Mouse (Mus musculus) layer of hippocampus, postnatal 25 days (tissue): ENCODE measurements at regions not wholly inside any gene's neighbourhood (a gene's known extent, or its start where the extent isn't known, plus 50 kb on each side); places are given as distances from the start of the nearest gene placed in this dataset.

ENCODE experiments used
- DNase-seq, 2 experiments: peaks; one replicate each; pipeline ENCODE4 v3.0.0; 2022; ENCODE audit warnings: mixed read lengths in 2 of 2, low spot score in 1 of 2; ENCODE audit errors: extremely low spot score in 1 of 2

- no peak for DNase-seq
These were observed 69.6 kb downstream of the Cldn1 start for GRCm38 (mm10) chr16:26302045-26302444.

- DNase-seq, result no peak
These were observed 79.9 kb downstream of the Cldn1 start for GRCm38 (mm10) chr16:26291692-26292091.

- no peak for DNase-seq
These were observed 86.0 kb downstream of the Cldn1 start for GRCm38 (mm10) chr16:26285627-26286026.

DNA sequence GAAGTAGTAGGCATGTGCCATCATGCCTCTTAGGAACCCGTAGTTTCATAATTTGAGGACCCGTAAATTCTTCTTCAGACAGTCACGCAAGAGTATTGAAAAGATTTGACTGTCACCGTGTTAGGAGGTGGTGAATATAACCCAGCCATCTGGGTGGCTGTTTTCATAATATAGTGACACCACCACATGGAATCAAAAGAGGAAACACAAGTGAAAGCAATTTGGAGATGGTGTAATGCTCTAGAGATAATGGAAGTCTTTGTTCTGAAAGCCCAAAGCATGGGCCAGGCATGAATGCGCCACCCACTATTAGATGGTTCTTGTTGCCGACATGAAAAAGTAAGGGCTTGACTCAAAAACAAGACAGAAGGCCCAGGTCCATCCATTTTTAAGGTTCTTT, 86.9 kb downstream of the Cldn1 start:
- no peak for DNase-seq

DNA sequence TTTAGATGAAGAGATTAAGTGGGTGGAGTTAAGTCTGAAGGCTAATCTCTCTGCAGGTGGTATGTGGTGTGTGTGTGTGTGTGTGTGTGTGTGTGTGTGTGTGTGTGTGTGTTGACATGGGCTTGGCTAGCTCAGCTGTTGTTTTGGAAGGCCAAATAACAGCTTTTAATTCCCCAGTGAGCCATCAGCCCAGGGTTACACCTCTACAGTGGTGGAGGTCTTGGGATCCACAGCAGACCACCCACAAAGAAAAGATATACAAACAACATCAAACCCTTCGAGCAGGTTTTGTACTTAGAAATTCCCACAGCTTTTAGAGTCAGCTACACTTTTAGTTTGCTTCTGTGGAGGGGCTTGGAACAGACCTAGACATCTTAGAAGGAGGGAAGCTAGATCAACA, 89.2 kb downstream of the Cldn1 start:
- DNase-seq, result no peak

DNA sequence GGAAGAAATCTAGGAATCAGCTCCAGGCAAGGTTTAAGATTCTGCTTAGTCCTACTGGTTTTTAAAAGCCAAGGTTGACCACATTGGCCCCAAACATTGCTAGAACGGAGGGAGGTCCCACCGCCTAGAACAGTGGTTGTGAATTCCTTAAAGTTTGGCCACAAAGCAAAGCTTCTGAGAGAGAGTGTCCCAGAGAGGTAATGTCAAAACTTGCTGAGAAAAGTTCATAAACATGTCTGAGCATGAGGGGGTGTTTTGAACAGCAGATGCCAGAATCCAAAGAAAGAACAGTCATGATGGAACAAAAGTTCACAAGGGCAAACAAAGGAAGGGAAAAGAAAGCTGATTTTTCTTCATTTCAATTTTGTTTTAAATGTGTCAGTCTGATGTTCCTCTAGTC, 90.1 kb downstream of the Cldn1 start:
- no peak for DNase-seq

DNA sequence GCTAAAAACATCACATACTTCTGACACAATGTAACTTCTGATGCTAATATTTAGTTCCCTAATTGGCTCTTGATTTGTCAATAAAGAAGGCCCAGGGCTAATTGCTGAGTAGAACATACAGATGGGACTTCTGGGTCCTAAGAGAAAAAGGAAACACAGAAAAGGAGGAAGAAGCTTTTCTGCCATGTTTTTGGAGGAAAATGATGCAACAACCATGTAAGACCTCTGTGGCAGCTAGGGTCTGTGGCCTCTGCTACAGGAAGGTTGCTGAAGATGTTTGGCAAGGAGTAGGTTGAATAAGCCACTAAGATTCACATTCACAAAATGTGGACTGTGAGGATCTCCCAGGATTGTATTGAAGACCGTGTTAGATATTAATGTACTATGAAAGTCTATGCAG, 94.9 kb downstream of the Cldn1 start:
- DNase-seq, result no peak

- no peak for DNase-seq
These were observed 118.8 kb downstream of the Cldn1 start for GRCm38 (mm10) chr16:26252824-26253223.

GRCm38 (mm10) chr16:26251698-26252097, 119.9 kb downstream of the Cldn1 start:
- DNase-seq, result no peak

GRCm38 (mm10) chr16:26251027-26251426, 120.6 kb downstream of the Cldn1 start:
- DNase-seq, result no peak

DNA sequence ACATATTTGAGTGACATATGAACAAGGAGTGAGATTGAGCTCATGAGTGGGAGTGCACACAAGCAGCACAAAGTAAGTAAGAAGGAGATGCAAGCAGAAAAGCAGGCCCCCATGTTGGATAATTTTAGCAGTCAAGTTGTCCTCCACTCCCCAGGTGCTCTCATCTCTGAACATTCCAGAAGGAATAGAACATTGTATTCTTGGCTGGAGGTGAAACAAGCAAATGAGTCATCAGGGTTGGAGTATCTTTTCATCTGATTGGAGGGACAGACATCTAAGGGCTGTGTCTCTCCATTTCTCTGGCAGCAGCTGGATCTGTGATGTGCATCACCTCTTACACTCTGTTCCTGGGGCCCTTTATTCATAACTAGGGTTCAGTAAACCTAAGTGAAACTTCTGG, 122.7 kb downstream of the Cldn1 start:
- no peak for DNase-seq

DNA sequence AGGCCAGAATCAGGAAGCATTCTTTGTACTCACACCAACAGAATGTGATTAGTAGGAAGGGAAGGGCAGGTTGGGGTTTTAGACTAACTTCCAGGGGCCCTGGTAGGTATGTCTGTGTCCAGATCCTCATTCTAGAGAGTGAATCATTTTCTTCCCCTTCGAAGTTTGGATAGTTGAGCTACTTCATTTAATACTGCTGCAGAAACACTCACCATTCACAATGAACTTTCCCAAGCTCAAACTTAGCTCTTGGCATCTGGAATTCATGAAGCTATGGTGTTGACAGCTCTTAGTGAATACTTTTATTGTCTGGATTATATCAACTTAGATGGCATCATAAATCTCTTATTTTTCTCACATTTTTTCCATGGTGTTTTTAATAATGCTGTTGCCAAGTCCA, 123.7 kb downstream of the Cldn1 start:
- no peak for DNase-seq

DNA sequence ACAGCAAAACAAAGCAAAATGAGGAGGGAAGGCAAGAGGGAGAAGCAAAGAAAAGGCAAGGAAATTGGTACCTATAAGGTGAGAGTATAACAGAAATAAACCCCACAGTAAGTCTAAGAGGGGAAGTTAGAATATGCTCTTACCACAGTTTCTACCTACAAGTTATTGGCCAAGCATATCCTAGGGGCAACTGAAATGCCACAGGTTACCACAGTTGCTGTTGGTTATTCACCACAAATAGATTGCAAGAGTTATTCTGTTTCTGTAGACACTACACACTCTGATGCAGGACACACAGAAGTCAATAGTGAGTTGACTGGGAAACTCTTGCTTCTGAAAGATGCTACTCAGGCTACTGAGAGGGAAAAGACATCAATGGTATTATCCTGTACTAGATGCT, 129.7 kb upstream of the P3h2 start:
- DNase-seq, result no peak

DNA sequence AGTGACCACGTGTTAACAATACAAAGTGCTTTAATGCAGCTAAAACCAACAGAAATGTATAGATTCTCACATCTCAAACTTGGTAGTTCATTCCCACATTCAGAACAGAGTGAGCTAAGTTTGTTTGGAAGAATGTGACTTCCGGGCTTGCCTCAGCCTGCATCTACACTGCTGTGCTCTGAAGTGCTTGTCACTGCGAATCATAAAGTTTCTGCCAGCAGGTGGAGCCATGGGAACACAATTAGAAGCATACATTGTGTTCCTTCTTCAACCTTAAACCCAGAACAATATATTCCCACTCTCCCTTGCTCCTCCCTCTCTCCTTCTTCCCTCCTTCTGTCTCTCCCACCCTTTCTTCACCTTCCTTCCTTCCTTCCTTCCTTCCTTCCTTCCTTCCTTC, 128.5 kb upstream of the P3h2 start:
- peak; percentile 65 to 96 for DNase-seq

GRCm38 (mm10) chr16:26231110-26231509, 125.5 kb upstream of the P3h2 start:
- no peak for DNase-seq

- DNase-seq, result no peak
These were observed 105.8 kb upstream of the P3h2 start for GRCm38 (mm10) chr16:26211418-26211817.

DNA sequence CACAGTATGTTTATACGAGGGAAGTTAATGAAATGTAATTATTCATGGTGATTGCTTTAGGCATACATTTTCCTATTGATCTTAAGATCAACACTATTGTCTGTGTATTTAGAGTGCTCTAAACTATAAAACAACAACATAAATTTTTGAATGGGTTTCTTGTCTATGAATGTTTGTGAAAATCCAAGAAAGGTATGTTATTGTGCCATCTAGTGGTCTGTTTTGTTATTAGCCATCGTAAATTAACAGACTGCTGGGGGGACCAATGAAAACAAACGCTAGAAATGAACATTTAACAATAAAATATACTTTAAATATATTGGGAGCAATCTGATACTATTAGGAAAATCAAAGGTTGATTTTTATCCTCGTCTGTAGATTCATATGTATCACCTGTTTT, 93.5 kb upstream of the P3h2 start:
- no peak for DNase-seq

GRCm38 (mm10) chr16:26196345-26196744, 90.8 kb upstream of the P3h2 start:
- no peak for DNase-seq

GRCm38 (mm10) chr16:26185288-26186281, 80.0 kb upstream of the P3h2 start:
- DNase-seq, result no peak

DNA sequence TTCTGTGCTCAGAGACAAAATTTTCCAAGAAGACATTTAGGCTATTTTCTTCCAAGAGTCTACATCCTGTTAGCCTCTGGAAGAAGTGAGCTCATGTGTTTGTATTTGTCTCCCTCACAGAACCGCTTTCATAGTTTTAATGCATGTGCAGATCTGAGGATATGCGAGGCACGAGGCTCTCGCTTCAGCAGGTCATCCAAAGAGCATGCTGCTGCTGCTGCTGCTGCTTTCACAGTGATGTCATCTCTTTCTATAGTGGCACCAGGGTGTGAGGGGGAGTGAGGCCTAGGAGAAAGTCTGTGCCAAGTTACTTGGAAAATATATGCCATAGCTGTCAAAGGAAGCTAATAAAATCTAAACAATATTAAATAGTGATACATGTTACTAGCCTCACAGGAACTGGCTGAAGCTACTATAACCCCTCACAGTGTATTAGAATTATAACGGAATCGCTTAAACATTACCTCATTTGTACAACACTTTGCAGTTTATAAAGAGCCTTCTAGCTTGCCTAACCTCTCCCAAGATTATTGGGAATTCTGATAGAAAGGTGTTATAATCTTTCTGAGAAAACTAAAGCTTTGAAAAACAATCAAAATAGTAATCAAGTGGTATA, 79.2 kb upstream of the P3h2 start:
- DNase-seq, result no peak

DNA sequence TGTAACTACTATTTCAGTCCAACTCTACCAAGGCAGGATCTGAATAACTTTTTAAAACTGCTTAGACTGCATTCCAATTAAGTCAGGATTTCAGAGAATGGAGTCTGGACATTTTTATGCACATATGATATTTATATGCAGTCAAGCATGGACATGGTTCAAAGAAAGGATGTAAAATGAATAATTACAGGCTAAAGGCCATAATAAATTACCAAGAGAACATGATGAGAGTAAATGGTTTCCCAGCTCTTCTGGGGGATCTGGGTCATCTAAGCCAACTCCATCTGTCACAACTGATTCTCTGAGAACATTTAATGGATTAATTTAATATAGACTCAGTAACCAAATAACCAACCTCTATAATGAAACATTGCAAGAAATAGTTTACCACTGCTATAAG, 77.9 kb upstream of the P3h2 start:
- no peak for DNase-seq

DNA sequence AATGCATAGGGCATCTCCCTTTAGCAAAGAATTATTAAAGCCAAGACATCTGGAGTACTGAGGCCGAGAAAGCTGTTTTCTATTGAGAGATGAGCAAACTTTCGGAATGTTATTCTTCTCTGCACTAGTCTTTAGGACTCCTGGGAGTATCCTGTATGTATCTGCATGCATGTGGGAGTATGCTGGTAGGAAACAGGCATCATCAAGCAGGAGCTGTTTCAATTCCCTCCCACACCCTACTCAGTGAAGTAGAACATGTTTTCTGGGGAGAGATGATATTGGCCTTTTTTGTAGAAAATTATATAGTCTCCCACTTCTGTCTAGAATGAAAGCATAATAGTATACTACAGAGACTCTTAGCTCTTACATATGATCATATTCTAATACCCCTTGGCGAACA, 76.1 kb upstream of the P3h2 start:
- no peak for DNase-seq
